Mouse (Mus musculus): ENCODE measurements around the gene Deaf1. TPM values are rescaled to one million over a fixed set of nuclear protein-coding genes. Genes with fewer than 3 reads are reported as not detected.

The Deaf1 gene
- polyA plus RNA-seq, 1 experiment from 2014 or later, result 77.5 TPM

Other genes starting within 250 kb of the Deaf1 start
- gene Pkp3, start 249.5 kb downstream of the Deaf1 start, polyA plus RNA-seq (2015; fragmentation: Nextera tagmentation; extraction: Ambion mirVana), result 23.9 and 25.5 TPM in 2 replicates
- gene Sigirr, start 227.1 kb downstream of the Deaf1 start, polyA plus RNA-seq (2015; fragmentation: Nextera tagmentation; extraction: Ambion mirVana), result 2.7 and 3.1 TPM in 2 replicates
- 1.3 and 2.1 TPM in 2 replicates for gene Ano9, start 209.9 kb downstream of the Deaf1 start, polyA plus RNA-seq (2015; fragmentation: Nextera tagmentation; extraction: Ambion mirVana)
- 85.5 and 89.2 TPM in 2 replicates for gene Ptdss2, start 205.3 kb downstream of the Deaf1 start, polyA plus RNA-seq (2015; fragmentation: Nextera tagmentation; extraction: Ambion mirVana)
- 112 and 118 TPM in 2 replicates for gene Rnh1, start 154.8 kb downstream of the Deaf1 start, polyA plus RNA-seq (2015; fragmentation: Nextera tagmentation; extraction: Ambion mirVana)
- 94.5 and 97.5 TPM in 2 replicates for gene Hras, start 133.7 kb downstream of the Deaf1 start, polyA plus RNA-seq (2015; fragmentation: Nextera tagmentation; extraction: Ambion mirVana)
- 11.4 and 12.9 TPM in 2 replicates for gene Lrrc56, start 133.5 kb downstream of the Deaf1 start, polyA plus RNA-seq (2015; fragmentation: Nextera tagmentation; extraction: Ambion mirVana)
- 2.6 TPM in 2 replicates for gene Lmntd2, start 113.6 kb downstream of the Deaf1 start, polyA plus RNA-seq (2015; fragmentation: Nextera tagmentation; extraction: Ambion mirVana)
- gene Rassf7, start 111.8 kb downstream of the Deaf1 start, polyA plus RNA-seq (2015; fragmentation: Nextera tagmentation; extraction: Ambion mirVana), result 32.7 and 34.0 TPM in 2 replicates
- gene Phrf1, start 98.9 kb downstream of the Deaf1 start, polyA plus RNA-seq (2015; fragmentation: Nextera tagmentation; extraction: Ambion mirVana), result 87.2 and 88.0 TPM in 2 replicates
- gene Irf7, start 61.2 kb downstream of the Deaf1 start, polyA plus RNA-seq (2015; fragmentation: Nextera tagmentation; extraction: Ambion mirVana), result 1.8 and 2.3 TPM in 2 replicates
- 0.13 TPM in 1 of 2 replicates, not detected in the other for gene Cdhr5, start 50.9 kb downstream of the Deaf1 start, polyA plus RNA-seq (2015; fragmentation: Nextera tagmentation; extraction: Ambion mirVana)
- gene Sct, start 48.6 kb downstream of the Deaf1 start, polyA plus RNA-seq (2015; fragmentation: Nextera tagmentation; extraction: Ambion mirVana), result 12.1 and 12.8 TPM in 2 replicates
- gene Drd4, start 35.7 kb downstream of the Deaf1 start, polyA plus RNA-seq (2015; fragmentation: Nextera tagmentation; extraction: Ambion mirVana), result 1.6 and 2.3 TPM in 2 replicates
- gene Tmem80, start within 50 bp of the Deaf1 start, polyA plus RNA-seq (2015; fragmentation: Nextera tagmentation; extraction: Ambion mirVana), result 45.0 and 48.7 TPM in 2 replicates
- gene Eps8l2, start 11.2 kb upstream of the Deaf1 start, polyA plus RNA-seq (2015; fragmentation: Nextera tagmentation; extraction: Ambion mirVana), result 7.4 and 10.3 TPM in 2 replicates
- 266 and 280 TPM in 2 replicates for gene Taldo1, start 64.5 kb upstream of the Deaf1 start, polyA plus RNA-seq (2015; fragmentation: Nextera tagmentation; extraction: Ambion mirVana)
- 73.8 and 75.9 TPM in 2 replicates for gene Gatd1, start 86.4 kb upstream of the Deaf1 start, polyA plus RNA-seq (2015; fragmentation: Nextera tagmentation; extraction: Ambion mirVana)
- gene Cend1, start 101.8 kb upstream of the Deaf1 start, polyA plus RNA-seq (2015; fragmentation: Nextera tagmentation; extraction: Ambion mirVana), result 5.1 and 5.2 TPM in 2 replicates
- gene Slc25a22, start 110.2 kb upstream of the Deaf1 start, polyA plus RNA-seq (2015; fragmentation: Nextera tagmentation; extraction: Ambion mirVana), result 38.8 and 39.3 TPM in 2 replicates
- gene Pidd1, start 116.3 kb upstream of the Deaf1 start, polyA plus RNA-seq (2015; fragmentation: Nextera tagmentation; extraction: Ambion mirVana), result 11.7 and 12.0 TPM in 2 replicates
- 1,214 and 1,220 TPM in 2 replicates for gene Rplp2, start 119.7 kb upstream of the Deaf1 start, polyA plus RNA-seq (2015; fragmentation: Nextera tagmentation; extraction: Ambion mirVana)
- gene Pnpla2, start 127.5 kb upstream of the Deaf1 start, polyA plus RNA-seq (2015; fragmentation: Nextera tagmentation; extraction: Ambion mirVana), result 13.9 and 14.7 TPM in 2 replicates
- 13.5 and 14.3 TPM in 2 replicates for gene Cracr2b, start 133.4 kb upstream of the Deaf1 start, polyA plus RNA-seq (2015; fragmentation: Nextera tagmentation; extraction: Ambion mirVana)
- gene Cd151, start 139.7 kb upstream of the Deaf1 start, polyA plus RNA-seq (2015; fragmentation: Nextera tagmentation; extraction: Ambion mirVana), result 12.6 and 14.6 TPM in 2 replicates
- gene Polr2l, start 147.4 kb upstream of the Deaf1 start, polyA plus RNA-seq (2015; fragmentation: Nextera tagmentation; extraction: Ambion mirVana), result 63.4 and 64.3 TPM in 2 replicates
- 70.5 and 71.2 TPM in 2 replicates for gene Tspan4, start 147.6 kb upstream of the Deaf1 start, polyA plus RNA-seq (2015; fragmentation: Nextera tagmentation; extraction: Ambion mirVana)
- gene Chid1, start 212.2 kb upstream of the Deaf1 start, polyA plus RNA-seq (2015; fragmentation: Nextera tagmentation; extraction: Ambion mirVana), result 42.9 and 43.5 TPM in 2 replicates
- gene Ap2a2, start 234.5 kb upstream of the Deaf1 start, polyA plus RNA-seq (2015; fragmentation: Nextera tagmentation; extraction: Ambion mirVana), result 86.6 and 93.4 TPM in 2 replicates